Mouse (Mus musculus) limb, embryonic 11.5 days (tissue): Measurements from ENCODE around the gene Fas. TPM values are rescaled to one million over a fixed set of nuclear protein-coding genes. Genes with fewer than 3 reads are reported as not detected.

Source experiments
- ATAC-seq: fragments of 200-750 bp; cut with Nextera tagmentation; 2 replicates; pipeline ENCODE4 v1.8.0; 2017; ENCODE audit warnings: low read depth; ENCODE audit not compliant: insufficient number of reproducible peaks, low FRiP score, low TSS enrichment
- DNase-seq: peaks from one replicate; pipeline ENCODE4 v3.0.0-alpha.2; 2015; ENCODE audit warnings: low spot score
- H3K27ac ChIP-seq: fragments of 300-500 bp; sonication (generic); replicated peaks from 2 replicates; pipeline ENCODE4 v1.5.1; 2014; ENCODE audit warnings: low read depth, mild to moderate bottlenecking, low read length
- H3K27me3 ChIP-seq: fragments of 300-500 bp; sonication (generic); 2 replicates; pipeline ENCODE4 v1.6.1; 2014; ENCODE audit warnings: mild to moderate bottlenecking, low read length, mixed read lengths; ENCODE audit not compliant: control insufficient read depth, insufficient read depth
- H3K36me3 ChIP-seq: fragments of 300-500 bp; sonication (generic); 2 replicates; pipeline ENCODE4 v1.6.1; 2014; ENCODE audit warnings: mild to moderate bottlenecking, low read length, moderate library complexity, mixed read lengths; ENCODE audit not compliant: control insufficient read depth, insufficient read depth
- H3K4me1 ChIP-seq: fragments of 300-500 bp; sonication (generic); 2 replicates; pipeline ENCODE4 v1.6.1; 2014; ENCODE audit warnings: low read length, mixed read lengths; ENCODE audit not compliant: control insufficient read depth, insufficient read depth
- H3K4me2 ChIP-seq: fragments of 300-500 bp; sonication (generic); 2 replicates; pipeline ENCODE4 v1.6.1; 2014; ENCODE audit warnings: low read depth, mild to moderate bottlenecking, moderate library complexity; ENCODE audit not compliant: severe bottlenecking
- H3K4me3 ChIP-seq: fragments of 300-500 bp; sonication (generic); 2 replicates; pipeline ENCODE4 v1.5.1; 2014; ENCODE audit warnings: low read depth, low read length
- H3K9ac ChIP-seq: fragments of 300-500 bp; sonication (generic); 2 replicates; pipeline ENCODE4 v1.6.1; 2014; ENCODE audit warnings: mild to moderate bottlenecking, low read length
- H3K9me3 ChIP-seq: fragments of 300-500 bp; sonication (generic); 2 replicates; pipeline ENCODE4 v1.6.1; 2016; ENCODE audit warnings: low read length; ENCODE audit not compliant: control insufficient read depth
- WGBS: fragments of 180-500 bp; shearing (Covaris S2); extraction: QIAGEN DNeasy Blood & Tissue Kit; methylation state at CpG from one replicate; pipeline ENCODE4 v1.1.7; 2014; 5-methylcytosine and 5-hydroxymethylcytosine counted together
- polyA plus RNA-seq: library from polyadenylated mRNA; unstranded; fragments of >200 nt; fragmentation: Nextera tagmentation; extraction: Ambion mirVana; gene quantifications from 2 replicates; pipeline ENCODE4 v1.2.1, GENCODE M21; 2014

Gene Fas
- polyA plus RNA-seq, 1 experiment from 2014 or later, result 0.72 TPM

DNA sequence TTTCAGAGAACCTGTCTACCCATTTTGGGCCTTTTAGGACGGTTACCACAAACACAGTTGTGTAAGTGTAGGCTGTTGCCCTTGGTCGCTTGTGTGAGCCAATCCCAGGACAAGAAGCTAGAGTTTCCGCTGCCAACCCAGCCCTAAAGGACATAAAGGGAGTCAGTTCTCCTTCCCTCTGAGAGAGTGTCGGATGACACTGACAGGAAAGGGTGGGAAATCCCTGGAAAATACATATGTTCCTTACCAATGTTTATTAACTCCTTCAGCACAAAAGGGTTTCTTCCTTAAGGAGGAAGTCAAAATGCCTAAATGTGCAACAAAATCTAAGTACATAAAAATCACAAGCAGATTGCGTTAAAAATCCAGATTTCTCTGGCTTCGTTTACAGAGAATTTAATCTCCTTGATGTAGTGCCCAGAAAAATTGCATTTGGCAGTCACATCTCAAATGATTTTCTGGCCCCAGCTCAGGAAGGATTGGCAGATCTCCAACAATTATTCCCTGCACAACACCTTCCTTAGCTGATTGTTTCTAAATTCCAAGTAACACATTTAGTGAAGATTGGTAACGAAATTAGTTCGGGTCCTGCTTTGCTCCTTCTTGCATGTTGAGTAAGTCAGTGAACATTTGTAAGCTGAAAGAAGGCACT is 55.3 kb downstream of the Fas start:
- WGBS, result 47% methylated on average over 8 of the region's 8 CpGs
- Histone ChIP-seq H3K4me3 (no peak overlapping the region), H3K27me3 (no peaks in the 10 kb centered on the region), H3K4me1 (no peaks in the 10 kb centered on the region), H3K4me2 (no peak overlapping the region), H3K9me3 (no peaks in the 10 kb centered on the region), H3K9ac (no peak overlapping the region), H3K36me3 (no peaks in the 10 kb centered on the region), H3K27ac (no peak overlapping the region)
- DNase-seq (peak; percentile 29), ATAC-seq (no peak)

- H3K9ac ChIP-seq, result no peak overlapping the region
- H3K4me3 ChIP-seq, result no peak overlapping the region
- DNase-seq (no peak), ATAC-seq (no peak)
- H3K4me2 ChIP-seq, result no peak overlapping the region
- H3K9me3 ChIP-seq, result no peaks in the 10 kb centered on the region
- no peaks in the 10 kb centered on the region for H3K36me3 ChIP-seq
- 48% methylated on average over 3 of the region's 3 CpGs for WGBS
- no peaks in the 10 kb centered on the region for H3K4me1 ChIP-seq
- no peak overlapping the region for H3K27ac ChIP-seq
- no peaks in the 10 kb centered on the region for H3K27me3 ChIP-seq
These were observed 62.9 kb downstream of the Fas start for GRCm38 (mm10) chr19:34353291-34353805.

DNA sequence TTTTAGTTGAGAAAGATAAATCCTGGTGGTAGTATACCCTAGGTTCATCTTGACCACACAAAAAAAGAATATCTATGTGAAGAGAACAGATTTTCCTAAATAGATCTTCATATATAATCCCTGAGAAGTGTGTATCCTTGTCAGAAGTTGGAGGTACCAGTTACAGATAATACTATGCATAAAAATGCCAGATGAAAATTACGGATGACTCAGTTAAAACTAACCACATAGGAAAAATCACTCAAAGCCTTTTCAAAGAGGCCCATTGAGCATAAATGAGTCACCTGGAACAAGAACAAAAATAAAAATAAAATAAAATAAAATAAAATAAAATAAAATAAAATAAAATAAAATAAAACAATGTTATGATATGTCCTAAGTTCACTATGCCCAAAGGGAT is 72.2 kb downstream of the Fas start:
- no peak overlapping the region for H3K4me2 ChIP-seq
- no peak for DNase-seq
- H3K27me3 ChIP-seq, result no peaks in the 10 kb centered on the region
- H3K27ac ChIP-seq, result no peak overlapping the region
- WGBS, result 93% methylated on average over 1 of the region's 1 CpGs
- no peaks in the 10 kb centered on the region for H3K4me1 ChIP-seq
- no peaks in the 10 kb centered on the region for H3K9me3 ChIP-seq
- H3K9ac ChIP-seq, result no peak overlapping the region
- H3K36me3 ChIP-seq, result no peaks in the 10 kb centered on the region
- no peak for ATAC-seq
- H3K4me3 ChIP-seq, result no peak overlapping the region

DNA sequence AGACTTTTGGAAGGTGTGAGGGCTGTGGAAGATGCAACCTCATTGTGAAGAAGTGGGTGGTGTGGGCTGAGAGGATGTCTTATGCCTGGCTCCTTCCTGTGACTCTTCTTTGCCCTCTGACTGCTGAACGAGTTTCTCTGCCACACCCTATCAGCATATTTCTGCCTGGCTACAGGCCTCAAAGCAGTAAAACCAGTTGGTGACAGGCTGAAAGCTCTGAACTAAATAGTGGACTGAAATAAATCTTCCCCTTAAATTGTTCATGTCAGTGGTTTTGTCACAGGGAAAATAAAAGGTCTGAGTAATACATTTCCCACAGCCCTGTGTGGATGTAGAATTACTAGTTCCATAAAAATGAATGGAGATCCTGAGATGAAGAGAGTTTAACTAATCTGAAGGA is 79.1 kb downstream of the Fas start:
- ATAC-seq, result no peak
- no peak for DNase-seq

GRCm38 (mm10) chr19:34370397-34370796 is 79.9 kb downstream of the Fas start:
- DNase-seq (peak; percentile 31), ATAC-seq (no peak)
- no peaks in the 10 kb centered on the region for H3K9me3 ChIP-seq
- no peaks in the 10 kb centered on the region for H3K36me3 ChIP-seq
- no peak overlapping the region for H3K27ac ChIP-seq
- H3K4me2 ChIP-seq, result no peak overlapping the region
- 29% methylated on average over 3 of the region's 3 CpGs for WGBS
- H3K4me1 ChIP-seq, result peaks cover 5% of the 10 kb centered on the region; the same call in 1 of the 2 replicates
- H3K4me3 ChIP-seq, result no peak overlapping the region
- no peaks in the 10 kb centered on the region for H3K27me3 ChIP-seq
- no peak overlapping the region for H3K9ac ChIP-seq

More for the DNA sequence above, 79.1 kb downstream of the Fas start:
- WGBS, result 9% methylated on average over 1 of the region's 1 CpGs
- Histone ChIP-seq H3K9me3 (no peaks in the 10 kb centered on the region), H3K4me3 (no peak overlapping the region), H3K4me1 (peaks cover 5% of the 10 kb centered on the region; the same call in 1 of the 2 replicates), H3K4me2 (no peak overlapping the region), H3K27ac (no peak overlapping the region), H3K36me3 (no peaks in the 10 kb centered on the region), H3K9ac (no peak overlapping the region), H3K27me3 (no peaks in the 10 kb centered on the region)

Other genes starting within 250 kb of the Fas start
- not detected in 2 replicates for gene Lipn, start 223.3 kb upstream of the Fas start, polyA plus RNA-seq
- not detected in 2 replicates for gene Lipm, start 189.7 kb upstream of the Fas start, polyA plus RNA-seq
- gene Ankrd22, start 124.6 kb upstream of the Fas start, polyA plus RNA-seq, result 0.16 TPM in 1 of 2 replicates, not detected in the other
- gene Stambpl1, start 98.4 kb upstream of the Fas start, polyA plus RNA-seq, result 11.9 and 12.0 TPM in 2 replicates
- gene Acta2, start 35.1 kb upstream of the Fas start, polyA plus RNA-seq, result 43.5 and 48.5 TPM in 2 replicates
- gene Ch25h, start 184.5 kb downstream of the Fas start, polyA plus RNA-seq, result 2.5 and 2.7 TPM in 2 replicates
- gene Lipa, start 236.8 kb downstream of the Fas start, polyA plus RNA-seq, result 25.6 and 26.0 TPM in 2 replicates